Mouse (Mus musculus): Measurements from ENCODE around the gene Prl2c3. TPM values are rescaled to one million over a fixed set of nuclear protein-coding genes. Genes with fewer than 3 reads are reported as not detected.
"Not testable (repeated sequence)": the region's sequence is repeated elsewhere in the genome, so short reads cannot be mapped to it uniquely, and the experiment has no call there.

The Prl2c3 gene
- polyA plus RNA-seq, 1 experiment from 2014 or later = 0.69 TPM

GRCm38 (mm10) chr13:12808793-12809512 is 9.1 kb upstream of the Prl2c3 start:
- H3K4me2 ChIP-seq (replicated peaks; ENCODE audit: low read depth, low read length); H3K9ac ChIP-seq (ENCODE audit: low read depth, low read length); H3K9me3 ChIP-seq (ENCODE audit: control insufficient read depth, low read length); H3K4me1 ChIP-seq (ENCODE audit: control insufficient read depth, insufficient read depth, low read length); H3K36me3 ChIP-seq (ENCODE audit: control insufficient read depth, insufficient read depth, low read length); H3K27ac ChIP-seq (ENCODE audit: low read depth, low read length); ATAC-seq (ENCODE audit: low FRiP score, low TSS enrichment); H3K4me3 ChIP-seq (ENCODE audit: low read length); H3K27me3 ChIP-seq (ENCODE audit: control insufficient read depth, insufficient read depth, low read length): not testable (repeated sequence)
- WGBS = 74% methylated on average over 3 of the region's 3 CpGs

GRCm38 (mm10) chr13:12806496-12806895 is 6.6 kb upstream of the Prl2c3 start:
- H3K9ac ChIP-seq (ENCODE audit: low read depth, low read length); ATAC-seq (ENCODE audit: low FRiP score, low TSS enrichment); H3K4me1 ChIP-seq (ENCODE audit: control insufficient read depth, insufficient read depth, low read length); H3K36me3 ChIP-seq (ENCODE audit: control insufficient read depth, insufficient read depth, low read length); H3K9me3 ChIP-seq (ENCODE audit: control insufficient read depth, low read length); H3K4me2 ChIP-seq (replicated peaks; ENCODE audit: low read depth, low read length); H3K4me3 ChIP-seq (ENCODE audit: low read length); H3K27me3 ChIP-seq (ENCODE audit: control insufficient read depth, insufficient read depth, low read length); H3K27ac ChIP-seq (ENCODE audit: low read depth, low read length): not testable (repeated sequence)
- 66% methylated on average over 4 of the region's 4 CpGs for WGBS

GRCm38 (mm10) chr13:12769442-12770091 is 30.3 kb downstream of the Prl2c3 start:
- 81% methylated on average over 6 of the region's 6 CpGs for WGBS
- not testable (repeated sequence) for H3K36me3 ChIP-seq (ENCODE audit: control insufficient read depth, insufficient read depth, low read length); H3K4me3 ChIP-seq (ENCODE audit: low read length); ATAC-seq (ENCODE audit: low FRiP score, low TSS enrichment); H3K27me3 ChIP-seq (ENCODE audit: control insufficient read depth, insufficient read depth, low read length); H3K9ac ChIP-seq (ENCODE audit: low read depth, low read length); H3K27ac ChIP-seq (ENCODE audit: low read depth, low read length); H3K4me1 ChIP-seq (ENCODE audit: control insufficient read depth, insufficient read depth, low read length); H3K4me2 ChIP-seq (replicated peaks; ENCODE audit: low read depth, low read length); H3K9me3 ChIP-seq (ENCODE audit: control insufficient read depth, low read length)

Other genes starting within 250 kb of the Prl2c3 start
- 5.6 and 8.5 TPM in 2 replicates for gene Ero1lb, start 234.2 kb downstream of the Prl2c3 start, polyA plus RNA-seq (2014; fragmentation: Nextera tagmentation; extraction: Ambion mirVana)
- gene Prl2c2, start 205.3 kb upstream of the Prl2c3 start, polyA plus RNA-seq (2014; fragmentation: Nextera tagmentation; extraction: Ambion mirVana) = not detected in 2 replicates